Mouse (Mus musculus): ENCODE measurements around the gene Ankar.

- TF ChIP-seq CTCF (IDR thresholded peaks at IDR 0.05; ENCODE audit: insufficient read depth, low read depth, low read length) = no peak
- TF ChIP-seq POLR2A (IDR thresholded peaks at IDR 0.05; ENCODE audit: insufficient read depth, low read depth, low read length) = no peak
Measured at GRCm38 (mm10) chr1:72673070-72673469, 27.3 kb downstream of the Ankar start.

Measured in olfactory bulb, adult 2 months (tissue).